Mouse (Mus musculus): ENCODE data around the gene Ncbp2.

Gene Ncbp2

DNA sequence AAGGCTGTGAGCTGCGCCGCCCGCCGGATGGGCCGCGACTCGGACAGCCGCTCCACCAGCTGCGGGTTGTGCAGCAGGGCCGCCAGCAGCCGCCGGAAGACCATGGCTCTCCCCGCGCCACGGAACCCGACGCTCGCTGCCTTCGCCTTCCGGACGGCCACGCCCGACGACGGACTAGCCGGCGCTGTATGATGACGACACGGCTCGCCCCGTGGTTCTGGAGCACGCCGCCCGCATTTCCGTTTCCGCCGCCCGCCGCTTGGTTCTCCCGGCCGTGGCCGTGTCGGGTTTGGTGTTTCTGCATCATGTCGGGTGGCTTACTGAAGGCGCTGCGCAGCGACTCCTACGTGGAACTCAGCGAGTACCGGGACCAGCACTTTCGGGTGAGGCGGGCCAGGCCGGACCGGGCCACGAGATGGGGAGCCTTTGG is at the start of gene Ncbp2, which contains the start of gene 0610012G03Rik:
Ncbp2 (plus strand) TSS at position 169 of the 430 bp plus-strand sequence.
0610012G03Rik (minus strand) TSS at position 150 of the 430 bp plus-strand sequence.
- peak; percentile 84 for DNase-seq (ENCODE audit: low read depth, low spot score)

DNA sequence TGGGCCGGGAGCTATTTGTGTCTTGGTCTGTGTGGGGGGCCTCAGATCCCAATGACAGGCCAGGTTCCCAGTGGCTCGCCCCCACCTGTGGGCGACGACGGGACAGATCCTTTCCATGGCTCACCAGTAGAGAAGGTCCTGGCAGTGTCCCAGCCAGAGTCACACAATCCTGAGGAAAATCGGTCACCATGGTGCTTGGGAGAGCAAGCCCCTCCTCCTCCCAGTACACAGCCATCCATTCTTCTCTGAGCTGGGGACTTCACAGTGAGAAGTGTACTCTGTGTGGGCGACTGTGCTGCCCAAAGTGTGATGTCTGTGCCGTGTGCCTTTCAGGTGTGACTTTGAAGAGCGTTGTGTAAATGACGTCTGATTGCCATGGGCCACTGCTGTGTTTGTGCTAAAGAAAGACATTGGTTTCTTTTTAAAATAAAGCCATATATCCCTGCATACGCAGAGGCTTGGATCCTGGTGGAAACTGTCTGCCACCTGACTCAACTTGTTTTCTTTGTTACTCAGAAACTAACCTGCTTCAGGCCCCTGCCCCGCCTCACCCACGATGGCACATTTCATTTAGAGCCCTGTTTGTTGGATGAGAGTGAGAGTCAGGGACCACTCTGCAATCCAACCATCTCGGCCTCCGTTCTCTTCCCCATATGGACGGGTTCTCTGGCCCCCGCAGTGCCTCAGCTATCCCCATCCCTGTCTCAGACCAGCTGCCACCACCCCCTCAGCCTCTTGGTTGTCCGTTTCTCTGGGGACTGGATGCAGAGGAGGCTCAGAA is 49.6 kb upstream of the Ncbp2 start:
- DNase-seq (ENCODE audit: low read depth, low spot score), result no peak

DNA sequence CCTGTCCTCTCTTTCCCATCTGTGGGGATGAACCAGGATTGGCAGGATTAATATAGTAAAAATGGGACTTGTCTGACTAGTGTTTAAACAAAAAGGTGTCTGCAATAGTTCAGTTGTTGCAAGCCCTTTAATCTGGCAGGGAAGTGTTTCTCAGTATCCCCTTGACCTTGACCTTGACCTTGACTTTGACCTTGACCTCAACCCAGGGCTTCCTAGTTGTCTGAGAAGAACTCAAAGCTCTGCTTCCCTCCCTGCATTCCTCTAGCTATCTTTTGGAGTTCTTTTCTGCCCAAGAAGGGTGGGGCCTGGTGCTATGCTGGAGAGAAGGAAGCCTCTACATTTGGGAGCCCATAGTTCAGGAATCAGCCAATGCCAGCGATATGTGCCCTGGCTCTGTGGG is 46.4 kb upstream of the Ncbp2 start:
- no peak for DNase-seq (ENCODE audit: low read depth, low spot score)

DNA sequence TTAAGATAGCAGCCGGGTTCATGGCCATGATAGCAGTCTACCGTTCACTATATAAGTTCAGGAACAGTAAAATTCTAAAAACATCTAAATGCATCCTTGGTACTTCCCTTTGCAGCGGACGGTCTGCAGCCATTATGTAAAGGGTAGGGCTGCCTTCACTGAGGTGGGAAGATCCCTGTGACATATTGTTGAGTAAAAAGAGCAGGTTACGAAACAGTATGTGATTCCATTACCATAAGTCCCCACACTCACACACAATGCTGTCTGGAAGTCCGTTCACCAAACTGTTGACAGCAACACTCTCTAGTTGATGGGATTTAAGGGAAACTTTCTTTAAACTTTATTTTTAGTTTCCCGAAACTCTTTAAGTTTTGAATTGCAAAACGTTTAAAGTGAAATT is 45.1 kb upstream of the Ncbp2 start:
- DNase-seq (ENCODE audit: low read depth, low spot score), result no peak

DNA sequence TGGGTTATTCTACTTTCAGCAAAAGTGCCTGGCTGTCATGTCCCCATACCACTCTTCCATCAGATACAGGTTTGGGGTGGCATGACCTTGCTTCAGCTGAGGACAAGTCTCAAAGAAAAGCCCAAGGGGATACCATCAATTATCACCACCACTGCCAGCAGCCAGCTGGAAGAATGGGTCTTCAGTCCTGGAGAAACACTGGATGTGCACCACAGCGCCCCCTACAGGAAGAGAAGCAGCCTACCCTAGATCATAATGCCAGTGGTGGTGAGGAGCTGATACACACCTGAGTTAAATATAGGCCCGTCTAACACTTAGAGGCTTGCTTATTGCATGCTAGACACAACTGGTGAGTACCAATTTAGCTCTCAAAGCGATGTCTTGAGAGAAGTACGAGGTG is 43.0 kb upstream of the Ncbp2 start:
- DNase-seq (ENCODE audit: low read depth, low spot score), result no peak

DNA sequence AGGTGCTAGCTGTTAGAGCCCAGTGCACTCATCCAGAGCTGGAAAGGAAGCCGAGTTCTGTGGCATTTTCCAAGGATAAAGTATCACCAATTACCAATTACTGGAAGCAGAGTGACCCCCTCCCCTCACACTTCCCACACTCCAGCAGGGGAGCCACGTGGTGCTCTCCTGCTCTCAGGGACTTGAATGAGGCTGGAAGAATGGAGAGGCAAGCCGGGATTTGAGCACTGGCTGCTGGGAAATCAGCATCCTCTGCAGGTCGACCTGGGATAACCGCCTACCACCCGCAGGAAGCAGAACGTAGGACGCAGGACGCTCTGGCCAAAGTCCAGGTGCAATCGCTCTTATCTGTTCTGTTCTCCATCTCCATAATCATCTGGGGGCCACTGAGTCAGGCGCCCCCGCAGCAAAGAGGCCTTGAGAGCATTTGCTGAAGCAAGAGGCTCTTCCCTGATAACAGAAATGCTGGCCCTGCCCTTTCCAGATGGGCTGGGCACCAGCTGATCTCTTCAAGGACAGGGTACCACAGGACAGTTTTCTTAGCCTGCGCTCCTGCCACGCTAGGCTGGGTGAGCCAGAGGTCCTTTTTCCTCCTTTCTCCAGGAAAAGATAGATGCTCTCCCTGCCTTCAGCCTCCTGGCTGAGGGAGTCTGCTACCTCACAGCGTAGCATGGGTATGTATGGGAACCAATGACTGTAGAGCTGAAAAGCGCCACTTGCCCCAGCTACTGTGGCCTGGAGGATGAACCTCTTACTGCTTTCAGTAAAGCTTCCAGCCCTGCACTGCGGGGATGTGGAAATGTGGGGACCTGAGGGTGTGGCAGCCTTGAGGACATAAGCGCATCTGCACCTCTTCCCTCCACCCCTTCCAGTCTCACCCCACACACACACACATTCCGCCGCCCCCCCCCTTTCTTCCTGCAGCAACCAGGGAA is 42.2 kb upstream of the Ncbp2 start:
- no peak for DNase-seq (ENCODE audit: low read depth, low spot score)

DNA sequence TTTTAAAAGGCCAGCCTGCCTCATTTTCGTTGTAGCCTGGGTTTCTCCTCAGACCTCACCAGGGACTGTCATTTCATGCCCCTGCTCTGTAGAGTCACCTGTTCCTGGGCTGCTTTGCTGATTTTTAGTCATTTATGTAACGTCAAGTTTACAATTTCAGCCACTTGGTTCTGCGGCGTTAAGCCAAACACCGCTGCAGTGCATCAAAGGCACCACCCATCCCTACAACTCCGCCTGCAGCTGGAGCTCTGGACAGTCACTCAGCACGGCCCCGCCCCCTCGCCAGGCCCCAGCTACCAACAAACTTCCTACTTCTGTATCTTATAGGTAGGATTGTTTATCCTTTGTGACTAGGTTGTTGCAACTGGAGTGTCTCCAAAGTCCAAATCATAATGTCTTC is 41.4 kb upstream of the Ncbp2 start:
- DNase-seq (ENCODE audit: low read depth, low spot score), result no peak

DNA sequence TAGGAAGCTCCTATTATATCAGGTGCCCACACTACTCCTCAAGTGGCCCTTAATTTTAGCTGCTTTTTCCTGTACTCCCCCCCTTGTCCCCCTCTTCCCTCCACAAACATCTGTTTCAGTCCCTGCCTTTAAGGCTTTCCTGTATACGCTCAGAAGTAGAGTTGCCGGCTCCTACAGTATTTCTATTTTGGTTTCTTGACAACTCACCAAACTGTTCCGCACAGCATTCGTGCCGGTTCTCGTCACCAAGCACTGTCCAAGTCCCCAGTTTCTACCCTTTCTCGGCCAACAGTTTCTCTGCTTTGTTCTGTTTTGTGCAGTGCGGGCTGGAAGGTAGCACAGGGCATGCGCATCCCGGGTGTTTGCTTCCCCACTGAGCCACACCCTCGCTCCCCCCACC is 39.4 kb upstream of the Ncbp2 start:
- DNase-seq (ENCODE audit: low read depth, low spot score), result no peak

DNA sequence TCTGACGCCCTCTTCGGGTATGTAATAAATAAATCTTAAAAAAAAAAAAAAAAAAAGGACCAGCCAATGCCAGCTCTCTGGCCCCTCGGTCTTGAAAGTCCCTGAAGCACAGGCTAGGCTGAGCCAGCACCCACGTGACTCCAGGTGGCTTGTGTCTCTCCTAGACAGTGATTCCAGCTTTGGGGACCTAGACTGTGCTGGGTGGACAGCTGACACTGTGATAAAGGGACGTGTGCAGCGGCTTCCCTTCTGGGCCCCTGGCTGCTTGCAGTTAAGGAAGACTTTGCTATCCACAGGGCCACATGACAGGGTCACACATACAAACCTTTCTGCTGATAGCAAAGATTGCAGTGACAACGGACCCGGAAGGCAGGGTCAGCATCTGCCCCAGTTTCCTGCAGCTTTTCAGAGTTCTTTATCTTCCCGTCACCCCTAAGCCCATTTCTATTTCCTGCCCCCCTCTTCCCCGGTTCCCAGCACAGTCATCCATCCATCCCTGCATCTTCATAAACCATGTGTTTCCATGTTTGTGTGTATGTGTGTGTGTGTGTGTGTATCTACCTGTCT is 37.9 kb upstream of the Ncbp2 start:
- no peak for DNase-seq (ENCODE audit: low read depth, low spot score)

DNA sequence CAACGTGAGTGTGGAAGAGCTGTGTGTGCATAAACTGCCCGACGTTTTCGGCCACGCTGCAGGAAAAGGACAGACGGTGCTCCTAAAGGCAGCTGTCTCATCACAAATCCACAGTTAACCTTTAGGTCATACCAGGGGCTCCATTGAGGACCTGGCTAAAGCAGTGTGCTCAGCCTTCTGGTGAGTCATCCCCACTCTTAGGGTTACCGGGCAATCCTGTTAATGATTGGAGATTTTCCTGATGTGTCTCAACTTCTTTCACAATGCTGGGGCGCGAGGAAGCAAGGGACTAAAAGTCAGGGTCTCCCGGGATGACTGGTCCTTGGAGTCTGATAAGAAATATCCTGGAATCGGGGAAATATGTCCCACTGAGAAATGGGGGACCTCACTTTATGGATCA is 30.5 kb upstream of the Ncbp2 start:
- DNase-seq (ENCODE audit: low read depth, low spot score), result no peak

DNA sequence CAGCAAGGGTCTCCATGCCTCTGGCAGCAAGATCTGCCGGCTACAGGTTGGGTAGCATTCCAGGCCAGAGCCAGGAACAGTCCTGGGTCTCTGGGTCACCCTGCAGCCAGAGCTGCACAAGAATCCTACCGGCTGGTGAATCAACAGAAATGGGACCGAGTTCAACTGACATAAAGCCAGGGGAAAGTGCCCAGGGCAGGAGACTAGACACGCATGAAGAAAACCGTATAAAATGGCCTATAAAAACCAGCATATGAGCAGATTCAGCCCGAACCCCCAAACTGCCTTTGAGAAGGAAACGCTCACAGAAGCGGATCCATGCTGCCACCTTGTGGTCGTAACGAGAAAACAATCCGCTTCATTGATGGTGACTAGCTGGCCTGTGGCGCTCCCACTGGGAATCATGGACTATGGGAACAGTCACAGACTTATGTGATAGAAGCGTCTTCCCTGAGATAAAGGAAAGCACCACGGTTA is 30.0 kb upstream of the Ncbp2 start:
- no peak for DNase-seq (ENCODE audit: low read depth, low spot score)

DNA sequence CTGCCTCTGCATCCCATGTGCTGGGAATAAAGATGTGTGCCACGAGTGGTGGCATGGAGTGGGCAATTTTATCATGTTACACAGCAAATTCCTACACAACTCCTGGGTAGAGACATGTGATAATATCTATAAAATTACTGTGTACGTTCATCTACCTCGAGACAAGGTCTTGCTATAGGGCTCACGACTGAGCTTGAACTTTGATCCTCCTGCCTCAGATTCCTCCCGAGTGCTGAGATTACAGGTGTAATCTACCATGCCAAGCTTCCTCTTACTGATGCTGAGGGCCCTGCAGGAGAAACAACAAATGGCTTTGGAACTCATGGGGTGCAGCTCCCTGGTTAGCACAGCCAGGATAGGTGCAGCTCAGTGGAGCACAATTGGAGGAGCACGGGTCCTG is 23.9 kb upstream of the Ncbp2 start:
- no peak for DNase-seq (ENCODE audit: low read depth, low spot score)

DNA sequence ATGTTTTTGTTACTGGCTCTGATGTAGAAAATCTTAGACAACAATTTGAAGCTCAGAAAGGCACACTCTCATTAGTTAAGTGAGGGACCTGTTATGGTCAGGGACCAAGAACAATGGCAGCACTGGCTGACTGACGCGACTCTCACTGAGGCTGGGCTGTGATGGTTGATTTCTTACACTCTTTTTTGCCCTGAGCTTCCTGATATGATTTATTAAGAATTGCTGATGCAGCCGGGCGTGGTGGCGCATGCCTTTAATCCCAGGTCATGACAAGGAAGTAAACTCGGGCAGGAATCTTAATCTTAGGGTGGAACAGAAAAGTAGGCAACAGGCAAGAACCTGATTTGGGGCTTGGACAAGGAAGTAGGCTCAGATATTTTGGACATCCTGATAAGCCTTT is 22.2 kb upstream of the Ncbp2 start:
- no peak for DNase-seq (ENCODE audit: low read depth, low spot score)

DNA sequence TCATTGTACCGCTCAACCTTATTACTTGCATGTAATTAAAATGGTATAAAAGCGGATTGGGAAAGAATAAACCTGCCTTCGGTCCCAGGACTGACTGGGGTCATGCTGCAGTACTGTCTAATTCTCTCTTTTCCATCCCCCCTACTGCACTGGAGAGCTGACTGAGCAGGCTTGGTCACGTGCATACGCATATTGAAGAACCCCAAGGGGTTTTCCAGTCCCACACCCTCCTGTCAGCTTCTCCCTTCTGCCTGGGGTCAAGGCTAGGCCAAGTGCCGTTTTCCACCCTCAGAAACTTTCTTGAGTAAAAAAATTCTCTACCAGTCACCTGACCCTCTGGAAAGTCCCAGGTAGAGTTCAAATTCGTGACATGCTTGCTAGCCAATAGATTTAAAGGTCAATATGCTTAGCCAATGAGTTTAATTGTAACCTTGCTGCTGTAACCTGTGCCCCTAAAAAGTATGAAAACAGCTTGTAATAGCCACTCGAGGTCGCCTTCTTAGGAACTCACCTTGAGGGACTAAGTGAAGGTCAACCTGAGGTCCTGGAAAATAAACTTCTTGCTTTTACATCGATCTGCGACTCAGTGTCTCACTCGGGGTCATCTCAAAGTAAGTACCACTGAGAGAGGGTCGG is 21.6 kb upstream of the Ncbp2 start:
- DNase-seq (ENCODE audit: low read depth, low spot score), result no peak

DNA sequence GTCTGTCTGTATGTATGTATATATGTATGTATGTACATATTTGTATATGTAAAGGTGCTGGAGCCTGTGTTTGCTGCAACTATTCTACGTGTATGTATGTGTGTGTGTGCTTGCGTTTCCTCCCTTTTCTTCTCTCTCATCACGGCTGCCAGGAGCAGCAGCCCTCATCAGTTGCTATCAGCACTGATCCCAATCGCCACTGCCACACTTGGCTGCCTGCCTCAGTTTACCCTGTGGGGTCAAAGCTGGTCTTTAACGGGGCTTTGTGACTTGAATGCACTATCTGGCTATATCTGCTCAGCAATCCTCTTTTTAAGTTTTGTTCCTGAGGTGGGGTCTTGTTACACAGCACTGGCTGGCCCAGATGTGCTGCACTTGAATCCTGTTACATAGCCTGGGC is 20.9 kb upstream of the Ncbp2 start:
- no peak for DNase-seq (ENCODE audit: low read depth, low spot score)

DNA sequence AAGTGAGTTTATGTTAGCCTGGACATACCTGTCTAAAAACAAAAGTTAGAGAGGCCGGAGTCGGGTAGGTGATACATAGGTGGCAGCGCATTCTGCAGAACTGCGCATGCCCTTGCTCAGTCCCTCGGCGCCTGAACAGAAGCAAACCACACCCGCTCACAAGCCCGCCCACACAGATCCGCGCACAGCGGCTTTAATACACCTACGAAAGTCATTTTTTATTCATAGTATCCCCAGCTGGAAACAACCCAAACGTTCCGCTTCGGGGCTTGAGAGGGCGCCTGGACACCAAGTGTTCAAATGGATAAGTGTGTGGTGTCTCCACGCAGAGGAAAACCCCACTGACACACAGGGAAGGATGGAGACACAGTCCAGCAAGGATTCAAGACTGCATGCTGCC is 17.0 kb upstream of the Ncbp2 start:
- no peak for DNase-seq (ENCODE audit: low read depth, low spot score)

DNA sequence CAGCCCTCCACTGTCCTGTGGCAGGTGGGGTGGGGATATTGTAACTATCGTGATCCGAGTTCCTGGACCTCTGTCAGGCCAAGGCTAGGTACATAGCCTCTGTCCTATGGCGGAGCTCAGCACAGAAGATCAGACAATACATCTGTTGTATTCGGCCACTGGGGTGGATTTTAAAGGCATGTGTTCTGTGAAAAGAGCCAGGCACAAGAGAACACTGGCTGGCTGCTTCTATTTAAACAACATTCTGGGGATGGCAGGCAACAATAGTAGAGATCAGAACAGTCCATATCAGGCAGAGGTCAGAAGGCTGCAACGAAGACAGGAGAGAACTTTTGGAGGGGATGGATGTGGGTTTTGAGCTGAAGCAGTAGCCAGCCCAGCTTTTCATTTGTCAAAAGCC is 16.1 kb upstream of the Ncbp2 start:
- DNase-seq (ENCODE audit: low read depth, low spot score), result no peak

DNA sequence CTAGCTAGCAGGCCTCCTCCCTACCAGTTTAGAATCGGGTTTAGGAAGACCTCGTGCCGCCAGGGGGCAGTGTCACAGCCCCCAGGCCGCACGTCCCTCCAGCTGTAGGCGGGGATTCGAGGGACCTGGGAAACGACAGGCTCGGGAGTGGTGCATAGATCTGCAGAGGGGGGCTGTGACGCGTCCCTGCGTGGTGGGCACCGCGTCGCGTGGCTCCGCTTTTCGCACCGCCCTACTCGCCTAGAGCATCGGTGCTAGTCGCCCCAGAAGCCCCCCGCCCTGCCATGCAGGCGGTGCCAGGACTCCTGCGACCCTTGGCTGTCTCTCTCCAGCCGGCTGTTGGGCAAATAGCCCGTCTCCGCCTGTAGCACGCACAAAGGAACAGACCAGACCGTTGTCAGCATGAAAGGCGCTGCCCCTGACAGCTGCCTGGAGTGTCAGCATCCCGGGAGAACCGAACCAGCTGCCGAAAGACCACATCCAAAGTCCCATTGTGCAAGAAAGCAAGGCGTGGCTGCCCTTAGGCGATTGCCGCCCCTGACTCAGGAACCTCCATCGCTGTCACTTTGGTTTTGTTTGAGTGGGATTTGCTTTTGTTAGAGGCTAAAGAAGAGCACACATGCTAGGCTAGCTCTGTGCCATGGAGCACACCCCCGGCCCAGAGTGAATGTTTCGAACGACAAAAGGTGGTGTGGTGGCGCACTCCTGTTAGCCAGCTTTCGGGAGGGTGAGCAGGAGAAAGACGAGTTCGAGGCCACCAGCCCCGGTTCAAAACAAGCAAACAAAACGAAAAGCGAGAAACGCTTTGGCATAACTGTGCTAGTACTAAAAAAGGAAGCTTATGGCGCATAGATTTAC is 15.2 kb upstream of the Ncbp2 start:
- DNase-seq (ENCODE audit: low read depth, low spot score), result peak; percentile 85

DNA sequence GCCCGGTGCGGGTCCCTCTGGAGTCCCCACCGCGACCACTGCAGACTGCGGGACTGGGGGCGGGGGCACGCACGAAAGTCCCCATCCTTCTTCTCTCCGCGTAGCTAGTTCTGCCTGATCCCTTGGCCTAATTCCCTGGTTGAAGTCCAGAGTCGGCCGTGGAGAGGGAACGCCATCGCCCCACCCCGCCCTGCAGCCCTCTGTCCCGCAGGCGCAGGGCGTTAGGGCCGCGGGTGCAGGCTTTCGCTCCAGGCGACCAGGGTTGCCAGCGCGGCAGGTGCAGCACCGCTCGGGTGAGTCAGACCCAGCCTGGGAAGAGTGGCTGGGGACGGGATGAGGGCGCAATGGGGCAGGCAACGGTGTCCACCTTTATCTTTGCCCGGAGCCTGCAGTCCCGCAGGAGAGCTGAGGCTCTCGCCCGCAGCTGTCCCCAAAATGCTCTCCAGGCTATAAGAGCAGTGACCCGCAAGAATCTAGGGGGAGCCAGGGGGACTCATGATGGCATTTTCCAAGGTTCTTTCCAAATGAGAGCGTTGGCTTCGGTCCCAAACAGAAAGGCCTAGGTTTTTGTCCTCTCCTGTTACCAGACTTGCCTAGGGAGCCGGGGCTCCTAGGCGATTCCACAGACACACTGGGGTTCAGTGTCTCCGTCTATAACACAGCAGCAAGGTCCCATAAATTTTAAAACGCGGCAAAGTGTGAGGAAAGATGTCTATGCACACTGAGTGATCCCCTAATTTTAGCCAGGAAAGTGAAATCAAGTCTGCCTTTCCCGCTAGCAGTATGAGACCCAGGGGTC is 14.4 kb upstream of the Ncbp2 start, which contains the start of gene Pigz:
Pigz (plus strand) TSS at position 101 of the 799 bp plus-strand sequence.
- no peak for DNase-seq (ENCODE audit: low read depth, low spot score)

DNA sequence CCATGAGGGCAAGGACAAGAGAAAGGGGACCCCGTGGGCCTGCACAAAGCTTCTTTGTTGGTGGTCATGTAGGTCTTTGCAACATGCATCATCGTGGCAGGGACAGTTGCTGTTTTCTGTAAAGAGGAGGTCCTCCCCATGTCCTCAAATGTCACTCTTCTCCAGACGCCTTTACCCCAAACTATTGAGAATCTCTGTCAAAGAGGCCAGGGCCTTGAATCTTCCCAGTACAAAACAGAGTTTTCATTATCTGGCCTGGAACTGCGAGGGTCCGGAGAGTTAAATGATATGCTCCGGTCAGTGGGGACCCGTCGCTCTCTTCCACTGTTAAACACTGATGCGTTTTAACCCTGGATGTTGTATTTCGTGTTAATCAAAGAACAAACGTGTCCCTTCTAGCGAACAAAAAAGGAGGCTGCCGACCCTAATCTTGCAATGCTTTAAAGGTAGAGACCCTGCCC is 13.7 kb upstream of the Ncbp2 start:
- no peak for DNase-seq (ENCODE audit: low read depth, low spot score)

All from WW6 (cell line).